Mouse (Mus musculus): ENCODE results near the gene Pspn. TPM values are rescaled to one million over a fixed set of nuclear protein-coding genes. Genes with fewer than 3 reads are reported as not detected.
A peak's percentile ranks its signal among the peaks of the same experiment; 100 is the strongest.

Pspn gene
- total and polyA plus RNA-seq, 3 experiments, result 1.0 TPM; not detected in 2

DNA sequence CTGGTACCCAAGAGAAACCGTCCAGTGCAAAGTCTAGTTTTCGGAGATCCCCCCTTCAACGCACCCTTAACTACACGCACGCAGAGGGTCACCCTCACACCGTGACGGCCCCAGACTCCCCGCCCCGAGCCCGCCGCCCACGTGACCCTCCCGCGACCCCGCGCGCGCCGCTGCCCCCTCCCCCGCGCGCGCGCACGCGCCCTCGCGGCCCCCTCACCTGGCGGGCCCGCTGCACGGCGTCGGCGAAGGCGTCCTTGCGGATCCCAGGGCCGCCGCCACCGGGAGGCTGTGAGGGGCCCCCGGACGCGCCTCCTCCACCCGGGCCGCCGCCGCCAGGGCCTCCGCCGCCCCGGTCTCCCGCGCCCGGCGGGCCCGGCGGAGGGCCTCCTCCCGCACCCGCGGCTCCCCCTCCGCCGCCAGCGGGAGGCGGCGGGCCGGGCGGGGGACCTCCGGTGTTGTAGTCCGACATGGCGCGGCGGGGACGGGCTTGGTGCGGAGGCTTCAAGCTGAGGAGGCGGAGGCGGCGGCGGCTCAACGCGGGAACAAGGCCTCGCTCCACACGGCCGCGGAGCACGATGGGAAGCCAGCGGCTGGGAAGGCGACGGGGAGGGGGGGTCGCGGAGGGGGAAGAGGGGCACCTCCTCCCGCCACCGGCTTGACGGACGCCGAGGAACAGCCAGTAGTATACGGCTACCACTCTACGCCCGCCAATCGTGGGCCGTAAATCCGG is 31.3 kb upstream of the Pspn start, which contains the start of gene Khsrp:
TSS of gene Khsrp (minus strand) at position 592 of the 730 bp plus-strand sequence.
- Histone ChIP-seq H3K27me3 (ENCODE audit: control insufficient read depth in 1 of 2, insufficient read depth in 2 of 2, low read length in 2 of 2) (no peaks in the 10 kb centered on the region), H3K9ac (ENCODE audit: control insufficient read depth, low read depth, low read length, poor library complexity, severe bottlenecking) (peak within 1 kb of the TSS; percentile 99), H3K36me3 (ENCODE audit: control insufficient read depth in 1 of 2, insufficient read depth in 2 of 2, low read length in 2 of 2) (peaks cover 7 to 10% of the 10 kb centered on the region in 2 experiments), H3K4me3 (ENCODE audit: control insufficient read depth in 1 of 2, insufficient read depth in 1 of 2, low read depth in 2 of 2, low read length in 2 of 2) (peak within 1 kb of the TSS; percentile 93 to 97), H3K4me1 (ENCODE audit: control insufficient read depth in 1 of 2, insufficient read depth in 2 of 2, low read length in 2 of 2) (peaks cover 0 to 18% of the 10 kb centered on the region in 2 experiments; a peak in 2 of 4 replicates), H3K27ac (ENCODE audit: control insufficient read depth, low read depth, low read length) (peak within 1 kb of the TSS; percentile 79), H3K9me3 (replicated peaks; ENCODE audit: insufficient read depth, low read length) (no peaks in the 10 kb centered on the region), H3K79me2 (ENCODE audit: control insufficient read depth, insufficient read depth, low read length, poor library complexity) (peaks cover 38% of the 10 kb centered on the region)
- peak; percentile 48 for DNase-seq (ENCODE audit: low read depth, low spot score)
- TF ChIP-seq USF2 (IDR thresholded peaks at IDR 0.05; ENCODE audit: borderline replicate concordance in 1 of 2, insufficient read depth in 1 of 2, low read depth in 1 of 2, low read length in 2 of 2), result no peak
- TF ChIP-seq USF1 (IDR thresholded peaks at IDR 0.05; ENCODE audit: low read depth, low read length), result peak; percentile 85
- TF ChIP-seq NRF1 (IDR thresholded peaks at IDR 0.05; ENCODE audit: insufficient read depth, low read depth, low read length, poor library complexity, severe bottlenecking), result peak; percentile 58
- TF ChIP-seq TCF12 (IDR thresholded peaks at IDR 0.05; ENCODE audit: low read depth, low read length), result peak; percentile 59
- TF ChIP-seq E2F4 (IDR thresholded peaks at IDR 0.05; ENCODE audit: borderline replicate concordance, low read depth, low read length), result peak; percentile 65; the same call in 1 of the 2 replicates
- TF ChIP-seq JUND (IDR thresholded peaks at IDR 0.05; ENCODE audit: low read depth, low read length), result no peak
- TF ChIP-seq ZNF384 (IDR thresholded peaks at IDR 0.05; ENCODE audit: low read depth, low read length), result no peak
- TF ChIP-seq NELFE (IDR thresholded peaks at IDR 0.05; ENCODE audit: low read depth, low read length), result peak; percentile 66
- 0 out of 2 replicates have a peak, but pooled peaks have one; percentile 30 for TF ChIP-seq ELF1 (IDR thresholded peaks at IDR 0.05; ENCODE audit: low read depth, low read length)
- TF ChIP-seq MXI1 (IDR thresholded peaks at IDR 0.05; ENCODE audit: low read depth, low read length), result peak; percentile 68; the same call in 1 of the 2 replicates
- TF ChIP-seq GATA1 (IDR thresholded peaks at IDR 0.05; ENCODE audit: low read depth, low read length), result no peak
- TF ChIP-seq HCFC1 (IDR thresholded peaks at IDR 0.05; ENCODE audit: low read depth, low read length), result no peak; the same call in 1 of the 2 replicates
- TF ChIP-seq SIN3A (IDR thresholded peaks at IDR 0.05; ENCODE audit: low read length), result peak; percentile 58
- no peak for TF ChIP-seq CTCF (IDR thresholded peaks at IDR 0.05 in 2 of 3, conservative IDR thresholded peaks at IDR 0.05 in 1 of 3; ENCODE audit: control insufficient read depth in 1 of 3, insufficient read depth in 1 of 3, low read depth in 2 of 3, low read length in 3 of 3, poor library complexity in 1 of 3, severe bottlenecking in 1 of 3)
- TF ChIP-seq TBP (IDR thresholded peaks at IDR 0.05; ENCODE audit: low read depth, low read length), result no peak
- no peak; the same call in 1 of the 2 replicates for TF ChIP-seq ETS1 (IDR thresholded peaks at IDR 0.05; ENCODE audit: low read depth, low read length)
- TF ChIP-seq POLR2AphosphoS2 (IDR thresholded peaks at IDR 0.05; ENCODE audit: low read length), result 0 out of 2 replicates have a peak, but pooled peaks have one; percentile 64
- no peak; the same call in 1 of the 2 replicates for TF ChIP-seq KAT2A (conservative IDR thresholded peaks at IDR 0.05; ENCODE audit: low read depth, low read length)
- no peak for TF ChIP-seq MYB (IDR thresholded peaks at IDR 0.05; ENCODE audit: low read depth, low read length)
- peak; percentile 58 to 84; a peak in 3 of 4 replicates for TF ChIP-seq POLR2A (IDR thresholded peaks at IDR 0.05; ENCODE audit: control insufficient read depth in 1 of 2, insufficient read depth in 1 of 2, low read depth in 1 of 2, low read length in 2 of 2, poor library complexity in 1 of 2)
- TF ChIP-seq CHD1 (IDR thresholded peaks at IDR 0.05; ENCODE audit: low read depth, low read length), result no peak
- TF ChIP-seq MEF2A (IDR thresholded peaks at IDR 0.05; ENCODE audit: extremely low read depth, insufficient replicate concordance, low read depth, low read length, poor library complexity, severe bottlenecking), result no peak
- TF ChIP-seq MAZ (IDR thresholded peaks at IDR 0.05; ENCODE audit: low read depth, low read length), result peak; percentile 95
- TF ChIP-seq EP300 (IDR thresholded peaks at IDR 0.05; ENCODE audit: low read depth in 1 of 2, low read length in 2 of 2), result no peak
- TF ChIP-seq MAX (IDR thresholded peaks at IDR 0.05; ENCODE audit: low read length), result peak; percentile 14; the same call in 1 of the 2 replicates
- no peak for TF ChIP-seq RAD21 (IDR thresholded peaks at IDR 0.05; ENCODE audit: low read depth, low read length)
